Mouse (Mus musculus) activated CD4-positive, CD25-positive, alpha-beta regulatory T cell, adult 9 weeks (primary cell): ENCODE measurements around the gene Kbtbd4. TPM values are rescaled to one million over a fixed set of nuclear protein-coding genes. Genes with fewer than 3 reads are reported as not detected.

Experiments used
- polyA plus RNA-seq: library from polyadenylated mRNA; unstranded; fragments of 100-300 nt; shearing (Covaris generic); gene quantifications from one replicate; pipeline ENCODE4 v1.2.1, GENCODE M21; 2017

The Kbtbd4 gene
- polyA plus RNA-seq = 48.9 TPM

GRCm38 (mm10) chr2:90904076-90904855 is at the start of gene Kbtbd4, which contains the start of gene Ndufs3:
TSS of gene Kbtbd4 (plus strand) at chr2:90904740.
TSS of gene Ndufs3 (minus strand) at chr2:90904827.

GRCm38 (mm10) chr2:90885218-90886041 is 19.1 kb upstream of the Kbtbd4 start, which contains the start of gene C1qtnf4:
TSS of gene C1qtnf4 (plus strand) at chr2:90885860.

GRCm38 (mm10) chr2:90940233-90941229 is 36.0 kb downstream of the Kbtbd4 start, which contains the start of gene Celf1:
TSS of gene Celf1 (plus strand) at chr2:90940382.

Other genes starting within 250 kb of the Kbtbd4 start
- gene Nup160, start 227.5 kb upstream of the Kbtbd4 start, polyA plus RNA-seq = 45.3 TPM
- 79.2 TPM for gene Fnbp4, start 159.4 kb upstream of the Kbtbd4 start, polyA plus RNA-seq
- not detected for gene Agbl2, start 122.0 kb upstream of the Kbtbd4 start, polyA plus RNA-seq
- gene Mtch2, start 57.6 kb upstream of the Kbtbd4 start, polyA plus RNA-seq = 149 TPM
- 1.3 TPM for gene C1qtnf4, start 18.9 kb upstream of the Kbtbd4 start, polyA plus RNA-seq
- gene Ndufs3, start 87 bp downstream of the Kbtbd4 start, polyA plus RNA-seq = 159 TPM
- gene Celf1, start 35.6 kb downstream of the Kbtbd4 start, polyA plus RNA-seq = 48.3 TPM
- gene Rapsn, start 130.9 kb downstream of the Kbtbd4 start, polyA plus RNA-seq = 6.2 TPM
- 282 TPM for gene Psmc3, start 149.3 kb downstream of the Kbtbd4 start, polyA plus RNA-seq
- 36.3 TPM for gene Slc39a13, start 165.7 kb downstream of the Kbtbd4 start, polyA plus RNA-seq
- gene Spi1, start 177.7 kb downstream of the Kbtbd4 start, polyA plus RNA-seq = 1.2 TPM
- gene Mybpc3, start 213.4 kb downstream of the Kbtbd4 start, polyA plus RNA-seq = not detected